Mouse (Mus musculus) adrenal gland (tissue): ENCODE results near the gene Smad3.

Experiments used
- intact Hi-C: fragments of 180-260 bp; cut with DNase I; formaldehyde crosslinking; loops from one replicate; pipeline ENCODE4 v1.15.1; 2025

Gene Smad3

GRCm38 (mm10) chr9:63702502-63703013 is 55.2 kb downstream of the Smad3 start:
- intact Hi-C loops: loop anchor here (5.0 kb wide), 1 partner anchor 35 kb away; no protein-coding TSS in a partner anchor

- intact Hi-C loops: loop anchor here (5.0 kb wide), 1 partner anchor 35 kb away; no protein-coding TSS in a partner anchor
Measured at GRCm38 (mm10) chr9:63701957-63702309, 55.9 kb downstream of the Smad3 start.

- intact Hi-C loops: loop anchor here (5.0 kb wide), 1 partner anchor 34 kb away; no protein-coding TSS in a partner anchor
Measured at GRCm38 (mm10) chr9:63701258-63701956, 56.4 kb downstream of the Smad3 start.

GRCm38 (mm10) chr9:63699145-63699544 is 58.6 kb downstream of the Smad3 start:
- intact Hi-C loops: no loop called here

- intact Hi-C loops: no loop called here
Measured at GRCm38 (mm10) chr9:63698320-63699045, 59.3 kb downstream of the Smad3 start.

- intact Hi-C loops: no loop called here
Measured at GRCm38 (mm10) chr9:63697606-63698005, 60.2 kb downstream of the Smad3 start.

GRCm38 (mm10) chr9:63696463-63697105 is 61.2 kb downstream of the Smad3 start:
- intact Hi-C loops: no loop called here

GRCm38 (mm10) chr9:63691960-63692359 is 65.8 kb downstream of the Smad3 start:
- intact Hi-C loops: no loop called here

- intact Hi-C loops: no loop called here
Measured at GRCm38 (mm10) chr9:63690511-63690910, 67.3 kb downstream of the Smad3 start.

- intact Hi-C loops: no loop called here
Measured at GRCm38 (mm10) chr9:63687413-63688015, 70.3 kb downstream of the Smad3 start.

- intact Hi-C loops: no loop called here
Measured at GRCm38 (mm10) chr9:63685352-63685751, 72.4 kb downstream of the Smad3 start.

GRCm38 (mm10) chr9:63684277-63684676 is 73.5 kb downstream of the Smad3 start:
- intact Hi-C loops: no loop called here

GRCm38 (mm10) chr9:63682943-63683342 is 74.9 kb downstream of the Smad3 start:
- intact Hi-C loops: no loop called here

GRCm38 (mm10) chr9:63682301-63682700 is 75.5 kb downstream of the Smad3 start:
- intact Hi-C loops: no loop called here

- intact Hi-C loops: no loop called here
Measured at GRCm38 (mm10) chr9:63678076-63678475, 79.7 kb downstream of the Smad3 start.

GRCm38 (mm10) chr9:63677621-63678020 is 80.2 kb downstream of the Smad3 start:
- intact Hi-C loops: no loop called here

- intact Hi-C loops: no loop called here
Measured at GRCm38 (mm10) chr9:63674613-63675012, 83.2 kb downstream of the Smad3 start.

- intact Hi-C loops: no loop called here
Measured at GRCm38 (mm10) chr9:63673494-63673805, 84.3 kb downstream of the Smad3 start.

- intact Hi-C loops: no loop called here
Measured at GRCm38 (mm10) chr9:63672797-63673493, 84.8 kb downstream of the Smad3 start.

- intact Hi-C loops: loop anchor here (5.0 kb wide), 1 partner anchor 32 kb away; no protein-coding TSS in a partner anchor
Measured at GRCm38 (mm10) chr9:63669816-63670215, 88.0 kb downstream of the Smad3 start.

GRCm38 (mm10) chr9:63668621-63669020 is 89.2 kb downstream of the Smad3 start:
- intact Hi-C loops: loop anchor here (5.0 kb wide), 1 partner anchor 34 kb away; no protein-coding TSS in a partner anchor
